Mouse (Mus musculus) midbrain, embryonic 14.5 days (tissue): ENCODE data around the gene Rexo1. TPM values are rescaled to one million over a fixed set of nuclear protein-coding genes. Genes with fewer than 3 reads are reported as not detected.

Experiments
- ATAC-seq: fragments of 200-750 bp; cut with Nextera tagmentation; 2 replicates; pipeline ENCODE4 v1.8.0; 2017; ENCODE audit warnings: moderate number of reproducible peaks, moderate library complexity; ENCODE audit not compliant: low FRiP score, low TSS enrichment
- DNase-seq: peaks from one replicate; pipeline ENCODE4 v3.0.0-alpha.2; 2015
- H3K27ac ChIP-seq: fragments of 300-500 bp; sonication (generic); replicated peaks from 2 replicates; pipeline ENCODE4 v1.5.1; 2014; ENCODE audit warnings: mild to moderate bottlenecking, low read depth, low read length, moderate library complexity
- H3K27me3 ChIP-seq: fragments of 300-500 bp; sonication (generic); 2 replicates; pipeline ENCODE4 v1.6.1; 2014; ENCODE audit warnings: low read length, control low read depth, mixed read lengths; ENCODE audit not compliant: control insufficient read depth, insufficient read depth
- H3K36me3 ChIP-seq: fragments of 300-500 bp; sonication (generic); 2 replicates; pipeline ENCODE4 v1.6.1; 2014; ENCODE audit warnings: low read length, control low read depth; ENCODE audit not compliant: control insufficient read depth, insufficient read depth
- H3K4me1 ChIP-seq: fragments of 300-500 bp; sonication (generic); 2 replicates; pipeline ENCODE4 v1.6.1; 2014; ENCODE audit warnings: mild to moderate bottlenecking, antibody characterized with exemption, low read length, control low read depth; ENCODE audit not compliant: control insufficient read depth, insufficient read depth
- H3K4me2 ChIP-seq: fragments of 300-500 bp; sonication (generic); 2 replicates; pipeline ENCODE4 v1.6.1; 2014; ENCODE audit warnings: mild to moderate bottlenecking, low read length, moderate library complexity
- H3K4me3 ChIP-seq: fragments of 300-500 bp; sonication (generic); replicated peaks from 2 replicates; pipeline ENCODE4 v1.5.1; 2014; ENCODE audit warnings: low read depth, low read length
- H3K9ac ChIP-seq: fragments of 300-500 bp; sonication (generic); replicated peaks from 2 replicates; pipeline ENCODE4 v1.6.1; 2014; ENCODE audit warnings: mild to moderate bottlenecking, low read length, moderate library complexity
- H3K9me3 ChIP-seq: fragments of 300-500 bp; sonication (generic); 2 replicates; pipeline ENCODE4 v1.6.1; 2016; ENCODE audit warnings: low read length, control low read depth, mixed read lengths; ENCODE audit not compliant: control insufficient read depth
- WGBS: fragments of 180-500 bp; shearing (Covaris S2); extraction: QIAGEN DNeasy Blood & Tissue Kit; methylation state at CpG from one replicate; pipeline ENCODE4 v1.1.7; 2014; 5-methylcytosine and 5-hydroxymethylcytosine counted together
- polyA plus RNA-seq: library from polyadenylated mRNA; unstranded; fragments of >200 nt; fragmentation: Nextera tagmentation; extraction: Ambion mirVana; gene quantifications from 2 replicates; pipeline ENCODE4 v1.2.1, GENCODE M21; 2014

Rexo1 gene
- polyA plus RNA-seq, 1 experiment from 2014 or later: 34.2 TPM

DNA sequence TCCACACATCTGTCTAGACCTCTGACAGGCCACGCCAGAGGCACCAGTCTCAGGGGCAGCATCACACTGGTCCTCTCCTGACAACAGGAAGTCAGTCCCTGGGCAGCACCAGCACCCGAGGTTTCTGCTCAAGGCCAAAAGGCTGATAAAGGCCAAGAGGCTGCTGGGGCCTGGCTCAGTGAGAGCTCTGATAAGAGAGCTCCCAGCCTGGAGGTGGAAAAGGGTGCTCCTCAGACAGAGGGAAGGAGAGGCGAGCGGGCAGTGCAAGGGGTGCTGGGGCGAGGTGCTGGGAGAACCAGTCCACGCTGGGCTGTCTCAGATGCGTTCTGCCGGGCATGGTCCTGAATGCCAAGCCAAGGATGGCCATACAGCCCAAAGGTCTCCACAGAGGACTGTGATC, 7.8 kb downstream of the Rexo1 start:
- no peak for DNase-seq
- H3K27me3 ChIP-seq: no peaks in the 10 kb centered on the region
- no peaks in the 10 kb centered on the region for H3K9me3 ChIP-seq
- no peak overlapping the region for H3K9ac ChIP-seq
- 91% methylated on average over 8 of the region's 8 CpGs for WGBS
- H3K4me2 ChIP-seq: no peak overlapping the region
- H3K4me3 ChIP-seq: no peak overlapping the region
- no peak for ATAC-seq
- 0 out of 2 replicates have a peak, but pooled peaks cover 3% of the 10 kb centered on the region for H3K4me1 ChIP-seq
- H3K27ac ChIP-seq: no peak overlapping the region
- H3K36me3 ChIP-seq: peaks cover 20% of the 10 kb centered on the region

DNA sequence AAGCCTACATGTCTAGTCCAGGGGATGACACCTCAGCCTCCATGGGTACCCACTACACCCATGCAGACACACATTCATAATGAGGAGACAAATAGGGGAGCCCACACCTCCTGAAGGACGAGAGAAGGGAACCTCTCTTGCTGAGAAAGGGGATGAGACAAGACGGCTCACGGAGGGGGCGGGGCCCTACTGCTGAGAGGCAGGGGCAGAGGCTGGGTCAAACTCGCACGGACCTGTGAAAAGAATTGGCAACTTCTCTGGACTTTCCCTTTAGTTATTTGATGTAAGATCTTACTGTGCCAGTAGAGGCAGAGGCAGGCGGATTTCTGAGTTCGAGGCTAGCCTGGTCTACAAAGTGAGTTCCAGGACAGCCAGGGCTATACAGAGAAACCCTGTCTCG, 9.0 kb downstream of the Rexo1 start:
- no peak for ATAC-seq
- no peaks in the 10 kb centered on the region for H3K9me3 ChIP-seq
- H3K36me3 ChIP-seq: peaks cover 32% of the 10 kb centered on the region
- no peak overlapping the region for H3K4me2 ChIP-seq
- DNase-seq: no peak
- 65% methylated on average over 9 of the region's 9 CpGs for WGBS
- H3K9ac ChIP-seq: no peak overlapping the region
- no peak overlapping the region for H3K4me3 ChIP-seq
- H3K4me1 ChIP-seq: no peaks in the 10 kb centered on the region
- H3K27ac ChIP-seq: no peak overlapping the region
- H3K27me3 ChIP-seq: no peaks in the 10 kb centered on the region

DNA sequence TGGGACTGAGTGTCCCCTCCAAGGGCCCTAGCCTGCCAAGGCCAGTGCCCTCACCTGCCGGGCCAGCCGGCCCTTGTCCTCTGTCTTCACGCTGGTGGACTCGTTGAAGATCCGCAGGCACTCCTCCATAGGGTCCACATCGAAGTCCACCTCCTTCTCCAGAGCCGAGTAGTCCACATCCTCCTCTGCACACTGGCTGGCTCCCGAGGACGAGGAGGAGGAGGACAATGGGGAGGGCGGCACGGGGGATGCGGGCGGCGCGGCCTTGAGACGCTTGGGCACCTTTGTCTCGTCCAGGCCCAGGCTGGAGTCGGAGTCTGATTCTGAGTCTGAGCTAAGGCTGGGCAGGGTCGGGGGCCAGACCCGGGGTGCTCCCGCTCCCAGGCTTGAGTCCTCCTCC, 12.1 kb downstream of the Rexo1 start:
- H3K27ac ChIP-seq: no peak overlapping the region
- no peak overlapping the region for H3K9ac ChIP-seq
- DNase-seq: no peak
- H3K27me3 ChIP-seq: no peaks in the 10 kb centered on the region
- H3K36me3 ChIP-seq: peaks cover 62% of the 10 kb centered on the region
- no peak for ATAC-seq
- no peaks in the 10 kb centered on the region for H3K9me3 ChIP-seq
- no peaks in the 10 kb centered on the region for H3K4me1 ChIP-seq
- 91% methylated on average over 21 of the region's 21 CpGs for WGBS
- no peak overlapping the region for H3K4me2 ChIP-seq
- no peak overlapping the region for H3K4me3 ChIP-seq

- Histone ChIP-seq H3K27me3 (no peaks in the 10 kb centered on the region), H3K4me1 (no peaks in the 10 kb centered on the region), H3K36me3 (peaks cover 70% of the 10 kb centered on the region), H3K9ac (no peak overlapping the region), H3K27ac (no peak overlapping the region), H3K9me3 (no peaks in the 10 kb centered on the region), H3K4me3 (no peak overlapping the region), H3K4me2 (no peak overlapping the region)
- WGBS: 75% methylated on average over 10 of the region's 10 CpGs
- DNase-seq (peak; percentile 83), ATAC-seq (peak; percentile 57; the same call in 1 of the 2 replicates)
Measured at GRCm38 (mm10) chr10:80548428-80549006, 12.8 kb downstream of the Rexo1 start.

DNA sequence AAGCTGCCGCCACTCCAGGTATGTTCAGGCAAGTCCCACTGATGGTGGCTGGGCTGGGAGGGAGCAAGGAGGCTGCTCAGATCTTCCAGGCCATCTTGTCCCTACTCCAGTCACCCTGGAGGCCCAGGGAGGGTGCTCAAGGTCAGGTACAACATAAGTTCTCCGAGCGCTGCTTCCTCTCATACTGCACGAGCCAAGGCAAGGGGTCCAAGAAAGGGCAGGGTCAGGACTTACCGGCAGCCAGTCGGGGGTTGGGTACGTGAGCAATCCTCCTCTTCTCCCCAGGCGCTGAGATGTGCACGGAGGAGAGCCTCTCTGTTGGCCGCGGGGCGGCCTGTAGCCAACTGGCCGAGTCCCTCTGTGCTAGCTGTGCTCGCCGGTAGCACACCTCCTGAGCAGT, 13.8 kb downstream of the Rexo1 start:
- no peak overlapping the region for H3K4me3 ChIP-seq
- DNase-seq (no peak), ATAC-seq (no peak)
- H3K27ac ChIP-seq: no peak overlapping the region
- no peaks in the 10 kb centered on the region for H3K27me3 ChIP-seq
- H3K4me1 ChIP-seq: no peaks in the 10 kb centered on the region
- 88% methylated on average over 15 of the region's 15 CpGs for WGBS
- no peak overlapping the region for H3K9ac ChIP-seq
- H3K36me3 ChIP-seq: peaks cover 80% of the 10 kb centered on the region
- no peaks in the 10 kb centered on the region for H3K9me3 ChIP-seq
- no peak overlapping the region for H3K4me2 ChIP-seq

GRCm38 (mm10) chr10:80546945-80547344, 14.4 kb downstream of the Rexo1 start:
- Histone ChIP-seq H3K9me3 (no peaks in the 10 kb centered on the region), H3K4me3 (no peak overlapping the region), H3K9ac (no peak overlapping the region), H3K4me1 (no peaks in the 10 kb centered on the region), H3K27me3 (no peaks in the 10 kb centered on the region), H3K4me2 (no peak overlapping the region), H3K27ac (no peak overlapping the region), H3K36me3 (peaks cover 86% of the 10 kb centered on the region)
- WGBS: 94% methylated on average over 4 of the region's 4 CpGs
- DNase-seq (no peak), ATAC-seq (no peak)

DNA sequence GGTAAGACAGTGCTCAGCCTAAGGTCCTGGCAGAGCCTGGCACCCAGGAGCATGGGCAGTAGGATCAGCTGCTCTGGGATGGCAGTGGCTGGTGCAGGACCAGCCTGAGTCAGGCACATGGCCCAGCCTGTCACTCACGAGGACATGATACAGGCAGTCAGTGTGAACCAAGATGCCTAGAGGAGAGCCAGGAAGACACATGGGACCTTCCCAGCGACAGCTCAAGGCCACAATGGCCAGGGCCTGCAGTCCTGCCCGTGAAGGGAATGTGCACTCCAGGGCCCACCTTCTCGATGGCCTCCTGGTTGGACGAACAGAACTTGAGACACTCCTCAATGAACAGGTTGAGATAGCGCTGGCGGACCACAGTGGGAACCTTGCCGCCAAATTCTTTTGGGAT, 15.8 kb downstream of the Rexo1 start:
- DNase-seq: no peak
- Histone ChIP-seq H3K36me3 (peaks cover 96% of the 10 kb centered on the region), H3K27ac (no peak overlapping the region), H3K9me3 (no peaks in the 10 kb centered on the region), H3K4me3 (no peak overlapping the region), H3K27me3 (no peaks in the 10 kb centered on the region), H3K9ac (no peak overlapping the region), H3K4me1 (no peaks in the 10 kb centered on the region), H3K4me2 (no peak overlapping the region)
- no peak for ATAC-seq
- 96% methylated on average over 8 of the region's 8 CpGs for WGBS

DNA sequence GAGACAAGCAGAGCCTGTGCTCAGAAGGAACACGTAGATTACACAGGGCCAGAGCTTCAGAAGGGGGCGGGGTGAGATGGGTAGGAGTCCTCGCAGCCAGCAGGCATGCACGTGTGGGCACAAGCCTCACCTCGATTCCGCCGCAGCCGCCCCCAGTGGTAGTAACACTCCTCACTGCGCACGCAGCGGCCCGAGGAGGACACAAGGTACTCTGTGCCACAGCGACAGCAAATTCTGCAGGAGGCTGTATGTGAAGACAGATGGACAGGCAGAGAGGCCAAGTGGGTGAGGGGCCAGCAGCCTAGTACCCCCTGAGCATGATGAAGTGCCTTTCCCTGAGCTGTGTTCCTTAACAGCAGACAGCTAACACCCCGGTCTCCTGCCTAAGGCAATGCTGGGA, 17.5 kb downstream of the Rexo1 start:
- ATAC-seq: no peak
- Histone ChIP-seq H3K4me1 (no peaks in the 10 kb centered on the region), H3K4me2 (no peak overlapping the region), H3K4me3 (no peak overlapping the region), H3K9ac (no peak overlapping the region), H3K9me3 (no peaks in the 10 kb centered on the region), H3K36me3 (peaks cover 79% of the 10 kb centered on the region), H3K27me3 (peaks cover 4% of the 10 kb centered on the region; the same call in 1 of the 2 replicates), H3K27ac (no peak overlapping the region)
- no peak for DNase-seq
- WGBS: 95% methylated on average over 14 of the region's 14 CpGs

GRCm38 (mm10) chr10:80539493-80539892, 21.9 kb downstream of the Rexo1 start:
- Histone ChIP-seq H3K36me3 (peaks cover 38% of the 10 kb centered on the region), H3K9me3 (no peaks in the 10 kb centered on the region), H3K27ac (no peak overlapping the region), H3K27me3 (peaks cover 7% of the 10 kb centered on the region; the same call in 1 of the 2 replicates), H3K4me1 (no peaks in the 10 kb centered on the region), H3K4me3 (no peak overlapping the region), H3K9ac (no peak overlapping the region), H3K4me2 (no peak overlapping the region)
- ATAC-seq (no peak), DNase-seq (no peak)
- 48% methylated on average over 5 of the region's 5 CpGs for WGBS
